In the genomic region with DNA sequence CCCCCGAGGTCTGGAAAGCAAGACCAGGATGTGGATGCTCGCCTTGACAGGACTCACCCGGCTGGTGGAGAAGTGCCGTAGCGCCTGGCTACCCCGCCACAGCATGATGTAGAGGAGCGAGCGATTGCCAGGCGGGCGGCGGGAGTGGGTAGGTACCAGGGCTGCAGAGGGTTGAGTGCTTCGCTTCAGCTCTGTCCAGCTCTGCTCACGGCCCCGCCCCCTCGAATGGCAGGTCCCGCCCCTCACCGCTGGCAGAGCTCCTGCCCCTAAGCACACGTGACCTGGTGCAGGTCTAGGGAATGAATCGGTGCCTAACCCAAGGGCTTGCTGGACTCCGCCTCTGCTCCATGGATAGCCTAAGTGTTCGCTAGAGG, we compare ENCODE assay signal across 8 mouse cellular contexts. TPM values are rescaled to one million over a fixed set of nuclear protein-coding genes. Genes with fewer than 3 reads are reported as not detected.
DNase-seq lines count a peak whose midpoint lies in the region; ATAC-seq and TF ChIP-seq lines count a peak whose summit lies in the region.

Gene Aldh1l2 (minus strand): TSS at position 231 of the 374 bp plus-strand sequence.

- no peak for TF ChIP-seq CTCF in Patski (IDR thresholded peaks at IDR 0.05)

- ATAC-seq in Patski = peak; percentile 51
- peak; percentile 98 for ATAC-seq in hindbrain, embryonic 11.5 days (ENCODE audit: low FRiP score)

- DNase-seq in Patski (ENCODE audit: low read depth, low spot score) = no peak
- peak; percentile 89 to 93 for DNase-seq in cerebellum, postnatal 10 days
- DNase-seq in frontal cortex, adult 2 months (ENCODE audit: extremely low spot score in 1 of 2, low spot score in 1 of 2) = peak; percentile 5 to 48
- peak; percentile 87 for DNase-seq in hindbrain, embryonic 11.5 days (ENCODE audit: low spot score)
- DNase-seq in layer of hippocampus, adult 9-11 months = peak; percentile 71
- DNase-seq in lung, postnatal 10 days = peak; percentile 81
- peak; percentile 48 for DNase-seq in retina, adult 2 months (ENCODE audit: low read depth, low spot score)
- peak; percentile 59 for DNase-seq in thymus, postnatal 4 days

- H3K27me3 ChIP-seq in Patski = no peaks in the 10 kb centered on the region
- H3K27me3 ChIP-seq in hindbrain, embryonic 11.5 days (ENCODE audit: control insufficient read depth, insufficient read depth, low read length) = peaks cover 2% of the 10 kb centered on the region; the same call in 1 of the 2 replicates

- no peaks in the 10 kb centered on the region for H3K4me1 ChIP-seq in hindbrain, embryonic 11.5 days (replicated peaks; ENCODE audit: control insufficient read depth, insufficient read depth, low read length)

- peak within 1 kb of the TSS; percentile 58 for H3K4me3 ChIP-seq in hindbrain, embryonic 11.5 days (ENCODE audit: low read depth, low read length)

- POLR2A ChIA-PET in Patski (lab: Charles Lee) = interaction anchor here (0.6 to 0.9 kb wide), 2 partner anchors 17 to 23 kb away, joined by 3 read pairs; no protein-coding TSS in a partner anchor

- H3K27ac ChIP-seq in hindbrain, embryonic 11.5 days (ENCODE audit: low read depth, low read length) = peak within 1 kb of the TSS; percentile 40; the same call in 1 of the 2 replicates

- no peaks in the 10 kb centered on the region for H3K36me3 ChIP-seq in hindbrain, embryonic 11.5 days (ENCODE audit: control insufficient read depth, insufficient read depth, low read length)

- under 1% methylated on average over 21 of the region's 21 CpGs for WGBS in hindbrain, embryonic 11.5 days

- CTCF ChIA-PET in Patski (lab: Charles Lee) = no interaction called here

- H3K9me3 ChIP-seq in hindbrain, embryonic 11.5 days (ENCODE audit: control insufficient read depth, low read length) = no peaks in the 10 kb centered on the region

- H3K4me2 ChIP-seq in hindbrain, embryonic 11.5 days (replicated peaks; ENCODE audit: low read depth, low read length) = peak within 1 kb of the TSS; percentile 75

- in situ Hi-C loops in Patski (cut with MboI; ENCODE audit: low pct_unique_long_range_greater_than_20kb) = no loop called here

- peak within 1 kb of the TSS; percentile 62 for H3K9ac ChIP-seq in hindbrain, embryonic 11.5 days (ENCODE audit: low read depth, low read length)

RNA-seq across cellular contexts. Expression of gene Aldh1l2, which starts in this region (rescaled TPM):
- 21.6 TPM for polyA plus RNA-seq in Patski (2021)
- polyA plus RNA-seq in frontal cortex, adult 2 months (2012; rRNA removed) = 2.5 and 3.6 TPM in 2 replicates
- polyA plus RNA-seq in hindbrain, embryonic 11.5 days (2014; fragmentation: Nextera tagmentation; extraction: Ambion mirVana) = 7.2 and 8.7 TPM in 2 replicates
